Comparison of ENCODE assay signal across 19 mouse cellular contexts in genomic region chr1:152011741-152012140, GRCm38 (mm10).
A peak's percentile ranks its signal among the peaks of the same experiment; 100 is the strongest.
DNase-seq lines count a peak whose midpoint lies in the region; ATAC-seq lines count a peak whose summit lies in the region.
"Had no signal": no experiment of that assay in that cellular context is flagged by ENCODE, and none has a peak within 500 bp of the region (broad histone marks: within the 10 kb centered on the region; RNA-seq: fewer than 3 reads in every experiment).

No protein-coding gene starts in this region.

- no peaks in the 10 kb centered on the region for H3K27me3 ChIP-seq in forebrain, embryonic 14.5 days (replicated peaks; ENCODE audit: control insufficient read depth, insufficient read depth, low read length)
- no peaks in the 10 kb centered on the region for H3K27me3 ChIP-seq in forebrain, embryonic 12.5 days
- no peaks in the 10 kb centered on the region for H3K27me3 ChIP-seq in hindbrain, embryonic 14.5 days (ENCODE audit: control insufficient read depth, insufficient read depth, low read length)
- H3K27me3 ChIP-seq in hindbrain, embryonic 10.5 days (ENCODE audit: insufficient read depth, poor library complexity, severe bottlenecking), result no peaks in the 10 kb centered on the region
- H3K27me3 ChIP-seq in forebrain, embryonic 16.5 days (replicated peaks; ENCODE audit: control insufficient read depth, insufficient read depth, low read length), result no peaks in the 10 kb centered on the region
- H3K27me3 ChIP-seq: embryonic facial prominence, embryonic 13.5 days; embryonic facial prominence, embryonic 15.5 days had no signal

- DNase-seq in forebrain, embryonic 14.5 days (ENCODE audit: low spot score), result peak; percentile 62
- DNase-seq in hindbrain, embryonic 14.5 days (ENCODE audit: low spot score), result no peak
- DNase-seq in hindbrain, embryonic 10.5 days (ENCODE audit: low spot score), result no peak
- DNase-seq in spleen, postnatal 4 days (ENCODE audit: low spot score in 2 of 2), result no peak
- DNase-seq in cerebellum, adult 9-10 months, result no peak
- DNase-seq: adrenal gland, adult 2 months; adrenal gland, postnatal 10 days; adrenal gland, postnatal 25 days; cerebellum, adult 11-12 months; cerebellum, adult 2 months; cerebellum, adult 9-11 months; cerebellum, postnatal 14 days; cerebellum, postnatal 36 days; embryo, embryonic 11 days had no signal

- peak overlapping the region; percentile 63; the same call in 1 of the 2 replicates for H3K27ac ChIP-seq in forebrain, embryonic 14.5 days (ENCODE audit: low read depth, low read length)
- H3K27ac ChIP-seq in forebrain, embryonic 12.5 days, result no peak overlapping the region
- peak overlapping the region; percentile 32; the same call in 1 of the 2 replicates for H3K27ac ChIP-seq in hindbrain, embryonic 14.5 days
- no peak overlapping the region for H3K27ac ChIP-seq in hindbrain, embryonic 10.5 days
- peak overlapping the region; percentile 72 for H3K27ac ChIP-seq in forebrain, embryonic 16.5 days (ENCODE audit: low read length)
- H3K27ac ChIP-seq: embryonic facial prominence, embryonic 13.5 days; embryonic facial prominence, embryonic 15.5 days had no signal

- peaks cover 10% of the 10 kb centered on the region; the same call in 1 of the 2 replicates for H3K4me1 ChIP-seq in forebrain, embryonic 14.5 days (ENCODE audit: control insufficient read depth, insufficient read depth, low read length)
- peaks cover 5% of the 10 kb centered on the region for H3K4me1 ChIP-seq in forebrain, embryonic 12.5 days
- H3K4me1 ChIP-seq in hindbrain, embryonic 14.5 days (replicated peaks; ENCODE audit: control insufficient read depth, insufficient read depth, low read length), result peaks cover 20% of the 10 kb centered on the region; the same call in 1 of the 2 replicates
- peaks cover 23% of the 10 kb centered on the region for H3K4me1 ChIP-seq in hindbrain, embryonic 10.5 days (replicated peaks)
- peaks cover 6% of the 10 kb centered on the region; the same call in 1 of the 2 replicates for H3K4me1 ChIP-seq in forebrain, embryonic 16.5 days (replicated peaks; ENCODE audit: control insufficient read depth, insufficient read depth, low read length)

- H3K9ac ChIP-seq in forebrain, embryonic 14.5 days (ENCODE audit: low read length), result no peak overlapping the region
- H3K9ac ChIP-seq in forebrain, embryonic 12.5 days, result no peak overlapping the region
- no peak overlapping the region for H3K9ac ChIP-seq in hindbrain, embryonic 14.5 days
- no peak overlapping the region for H3K9ac ChIP-seq in forebrain, embryonic 16.5 days (replicated peaks; ENCODE audit: low read depth, low read length)
- H3K9ac ChIP-seq: embryonic facial prominence, embryonic 13.5 days; embryonic facial prominence, embryonic 15.5 days had no signal

- H3K36me3 ChIP-seq in forebrain, embryonic 14.5 days (ENCODE audit: control insufficient read depth, insufficient read depth, low read length), result no peaks in the 10 kb centered on the region
- no peaks in the 10 kb centered on the region for H3K36me3 ChIP-seq in forebrain, embryonic 12.5 days (replicated peaks)
- no peaks in the 10 kb centered on the region for H3K36me3 ChIP-seq in hindbrain, embryonic 14.5 days (replicated peaks; ENCODE audit: control insufficient read depth, insufficient read depth)
- H3K36me3 ChIP-seq in hindbrain, embryonic 10.5 days, result peaks cover 5% of the 10 kb centered on the region
- H3K36me3 ChIP-seq in forebrain, embryonic 16.5 days (ENCODE audit: control insufficient read depth, insufficient read depth), result no peaks in the 10 kb centered on the region

- peak; percentile 27; the same call in 1 of the 2 replicates for ATAC-seq in forebrain, embryonic 14.5 days
- ATAC-seq in forebrain, embryonic 12.5 days (ENCODE audit: low FRiP score), result no peak
- no peak for ATAC-seq in hindbrain, embryonic 14.5 days (ENCODE audit: low FRiP score)
- peak; percentile 36; the same call in 1 of the 2 replicates for ATAC-seq in forebrain, embryonic 16.5 days

- no peak overlapping the region for H3K4me2 ChIP-seq in forebrain, embryonic 14.5 days (ENCODE audit: low read length)
- H3K4me2 ChIP-seq in forebrain, embryonic 12.5 days, result no peak overlapping the region
- H3K4me2 ChIP-seq in hindbrain, embryonic 14.5 days (replicated peaks), result no peak overlapping the region
- H3K4me2 ChIP-seq in forebrain, embryonic 16.5 days (ENCODE audit: low read length), result no peak overlapping the region
- H3K4me2 ChIP-seq: embryonic facial prominence, embryonic 13.5 days; embryonic facial prominence, embryonic 15.5 days had no signal

- 77% methylated on average over 5 of the region's 5 CpGs for WGBS in forebrain, embryonic 14.5 days
- WGBS in forebrain, embryonic 12.5 days, result 85% methylated on average over 5 of the region's 5 CpGs
- 74% methylated on average over 5 of the region's 5 CpGs for WGBS in hindbrain, embryonic 14.5 days
- 95% methylated on average over 5 of the region's 5 CpGs for WGBS in hindbrain, embryonic 10.5 days
- WGBS in forebrain, embryonic 16.5 days, result 64% methylated on average over 5 of the region's 5 CpGs

- H3K4me3 ChIP-seq in forebrain, embryonic 14.5 days (ENCODE audit: low read depth, low read length), result no peak overlapping the region
- H3K4me3 ChIP-seq in forebrain, embryonic 12.5 days (replicated peaks), result no peak overlapping the region
- no peak overlapping the region for H3K4me3 ChIP-seq in hindbrain, embryonic 14.5 days (replicated peaks; ENCODE audit: low read length)
- H3K4me3 ChIP-seq in hindbrain, embryonic 10.5 days, result no peak overlapping the region
- no peak overlapping the region for H3K4me3 ChIP-seq in forebrain, embryonic 16.5 days (replicated peaks; ENCODE audit: low read length)
- H3K4me3 ChIP-seq: embryonic facial prominence, embryonic 13.5 days; embryonic facial prominence, embryonic 15.5 days; erythroblast, embryonic 14.5 days had no signal

- no peaks in the 10 kb centered on the region for H3K9me3 ChIP-seq in forebrain, embryonic 14.5 days (replicated peaks; ENCODE audit: control insufficient read depth, low read length)
- no peaks in the 10 kb centered on the region for H3K9me3 ChIP-seq in forebrain, embryonic 12.5 days
- H3K9me3 ChIP-seq in hindbrain, embryonic 14.5 days (ENCODE audit: control insufficient read depth, low read length), result no peaks in the 10 kb centered on the region
- no peaks in the 10 kb centered on the region for H3K9me3 ChIP-seq in hindbrain, embryonic 10.5 days
- no peaks in the 10 kb centered on the region for H3K9me3 ChIP-seq in forebrain, embryonic 16.5 days (ENCODE audit: control insufficient read depth, low read length)
- H3K9me3 ChIP-seq: embryonic facial prominence, embryonic 13.5 days; embryonic facial prominence, embryonic 15.5 days had no signal

Comparison
In these comparisons a context has a peak if more than half of its experiments do, and no peak if none do; other contexts are left out.
1. ATAC-seq: peak in forebrain, embryonic 14.5 days (single experiment) and forebrain, embryonic 16.5 days (single experiment); none in forebrain, embryonic 12.5 days (single experiment) and hindbrain, embryonic 14.5 days (single experiment).
2. H3K27ac ChIP-seq: peak in forebrain, embryonic 14.5 days (single experiment), hindbrain, embryonic 14.5 days (single experiment) and forebrain, embryonic 16.5 days (single experiment); none in forebrain, embryonic 12.5 days (single experiment) and hindbrain, embryonic 10.5 days (single experiment).